13 mouse cellular contexts compared by ENCODE assay signal in genomic region chr11:117437110-117437490, GRCm38 (mm10). TPM values are rescaled to one million over a fixed set of nuclear protein-coding genes. Genes with fewer than 3 reads are reported as not detected.
DNase-seq lines count a peak whose midpoint lies in the region; ATAC-seq lines count a peak whose summit lies in the region.
"Had no signal": no experiment of that assay in that cellular context is flagged by ENCODE, and none has a peak within 500 bp of the region (broad histone marks: within the 10 kb centered on the region; RNA-seq: fewer than 3 reads in every experiment).

No protein-coding gene starts in this region.

- no peaks in the 10 kb centered on the region for H3K36me3 ChIP-seq in neural tube, embryonic 11.5 days (ENCODE audit: control insufficient read depth, insufficient read depth, low read length)
- no peaks in the 10 kb centered on the region for H3K36me3 ChIP-seq in hindbrain, embryonic 11.5 days (ENCODE audit: control insufficient read depth, insufficient read depth, low read length)
- no peaks in the 10 kb centered on the region for H3K36me3 ChIP-seq in midbrain, embryonic 10.5 days
- no peaks in the 10 kb centered on the region for H3K36me3 ChIP-seq in liver, embryonic 12.5 days

- H3K27me3 ChIP-seq in neural tube, embryonic 11.5 days (ENCODE audit: control insufficient read depth, insufficient read depth, low read length), result no peaks in the 10 kb centered on the region
- no peaks in the 10 kb centered on the region for H3K27me3 ChIP-seq in hindbrain, embryonic 11.5 days (ENCODE audit: control insufficient read depth, insufficient read depth, low read length)
- peaks cover 69% of the 10 kb centered on the region for H3K27me3 ChIP-seq in midbrain, embryonic 10.5 days (ENCODE audit: low read depth, poor library complexity, severe bottlenecking)
- H3K27me3 ChIP-seq in liver, embryonic 12.5 days (replicated peaks), result peaks cover 70% of the 10 kb centered on the region

- no peaks in the 10 kb centered on the region for H3K9me3 ChIP-seq in neural tube, embryonic 11.5 days (ENCODE audit: control insufficient read depth, low read length)
- no peaks in the 10 kb centered on the region for H3K9me3 ChIP-seq in hindbrain, embryonic 11.5 days (ENCODE audit: control insufficient read depth, low read length)
- peaks cover 11% of the 10 kb centered on the region; the same call in 1 of the 2 replicates for H3K9me3 ChIP-seq in midbrain, embryonic 10.5 days (replicated peaks)
- 0 out of 2 replicates have a peak, but pooled peaks cover 4% of the 10 kb centered on the region for H3K9me3 ChIP-seq in liver, embryonic 12.5 days (replicated peaks)

- no peak overlapping the region for H3K27ac ChIP-seq in neural tube, embryonic 11.5 days (ENCODE audit: low read depth, low read length)
- H3K27ac ChIP-seq in hindbrain, embryonic 11.5 days (ENCODE audit: low read depth, low read length), result peak overlapping the region; percentile 68
- peak overlapping the region; percentile 78 for H3K27ac ChIP-seq in midbrain, embryonic 10.5 days (replicated peaks)
- H3K27ac ChIP-seq in liver, embryonic 12.5 days, result no peak overlapping the region

- 0 out of 2 replicates have a peak overlapping the region, but pooled peaks have one; percentile 6 for H3K4me2 ChIP-seq in neural tube, embryonic 11.5 days (ENCODE audit: low read depth)
- peak overlapping the region; percentile 19; the same call in 1 of the 2 replicates for H3K4me2 ChIP-seq in hindbrain, embryonic 11.5 days (replicated peaks; ENCODE audit: low read depth, low read length)
- H3K4me2 ChIP-seq in liver, embryonic 12.5 days, result no peak overlapping the region
- H3K4me2 ChIP-seq: heart, embryonic 11.5 days had no signal

- no peak overlapping the region for H3K4me3 ChIP-seq in neural tube, embryonic 11.5 days (ENCODE audit: low read depth, low read length)
- H3K4me3 ChIP-seq in hindbrain, embryonic 11.5 days (ENCODE audit: low read depth, low read length), result no peak overlapping the region
- H3K4me3 ChIP-seq in midbrain, embryonic 10.5 days, result peak overlapping the region; percentile 41
- no peak overlapping the region for H3K4me3 ChIP-seq in liver, embryonic 12.5 days

- 31% methylated on average over 7 of the region's 7 CpGs for whole genome bisulfite sequencing in neural tube, embryonic 11.5 days
- 20% methylated on average over 7 of the region's 7 CpGs for WGBS in hindbrain, embryonic 11.5 days
- 15% methylated on average over 7 of the region's 7 CpGs for WGBS in midbrain, embryonic 10.5 days
- 39% methylated on average over 7 of the region's 7 CpGs for WGBS in liver, embryonic 12.5 days (ENCODE audit: insufficient replicate concordance)

- no peak for DNase-seq in neural tube, embryonic 11.5 days (ENCODE audit: low spot score)
- DNase-seq in neural tube, embryonic 10.5 days (ENCODE audit: extremely low spot score, low spot score), result no peak
- no peak for DNase-seq in hindbrain, embryonic 11.5 days (ENCODE audit: low spot score)
- DNase-seq in midbrain, embryonic 10.5 days (ENCODE audit: low spot score), result no peak
- DNase-seq in retina, embryonic 14.5 days (ENCODE audit: low spot score), result no peak
- no peak for DNase-seq in right cerebral cortex, postnatal 25 days
- DNase-seq in lung, postnatal 4 days, result no peak

- no peak overlapping the region for H3K9ac ChIP-seq in neural tube, embryonic 11.5 days (ENCODE audit: low read length)
- 0 out of 2 replicates have a peak overlapping the region, but pooled peaks have one; percentile 19 for H3K9ac ChIP-seq in hindbrain, embryonic 11.5 days (ENCODE audit: low read depth, low read length)
- H3K9ac ChIP-seq in liver, embryonic 12.5 days, result no peak overlapping the region

- H3K4me1 ChIP-seq in neural tube, embryonic 11.5 days (ENCODE audit: control insufficient read depth, insufficient read depth, low read length), result peaks cover 17% of the 10 kb centered on the region
- H3K4me1 ChIP-seq in hindbrain, embryonic 11.5 days (replicated peaks; ENCODE audit: control insufficient read depth, insufficient read depth, low read length), result peaks cover 20% of the 10 kb centered on the region
- H3K4me1 ChIP-seq in midbrain, embryonic 10.5 days, result peaks cover 65% of the 10 kb centered on the region
- no peaks in the 10 kb centered on the region; the same call in 1 of the 2 replicates for H3K4me1 ChIP-seq in liver, embryonic 12.5 days

- no peak for ATAC-seq in neural tube, embryonic 11.5 days (ENCODE audit: insufficient read depth, low FRiP score, low TSS enrichment)
- ATAC-seq in hindbrain, embryonic 11.5 days (ENCODE audit: low FRiP score), result peak; percentile 11; the same call in 1 of the 2 replicates
- ATAC-seq in liver, embryonic 12.5 days, result no peak
- ATAC-seq: activated CD4-positive, CD25-positive, alpha-beta regulatory T cell, adult 4 months had no signal

RNA-seq across cellular contexts. Expression of gene Gm11733, which starts 47.1 kb away (rescaled TPM):
- polyA plus RNA-seq in neural tube, embryonic 11.5 days (2014; fragmentation: Nextera tagmentation; extraction: Ambion mirVana), result not detected in 2 replicates
- polyA plus RNA-seq in hindbrain, embryonic 11.5 days (2014; fragmentation: Nextera tagmentation; extraction: Ambion mirVana), result not detected in 2 replicates
- polyA plus RNA-seq in midbrain, embryonic 10.5 days (2016; fragmentation: Nextera tagmentation; extraction: Ambion mirVana), result 0.06 TPM in 1 of 2 replicates, not detected in the other
- not detected in 2 replicates for polyA plus RNA-seq in liver, embryonic 12.5 days (2016; fragmentation: Nextera tagmentation; extraction: Ambion mirVana)
- polyA plus RNA-seq: C2C12; lung, embryonic 16.5 days; spleen, adult 2 months had no signal

Comparison
In these comparisons a context has a peak if more than half of its experiments do, and no peak if none do; other contexts are left out.
1. H3K27ac ChIP-seq: peak in hindbrain, embryonic 11.5 days (single experiment) and midbrain, embryonic 10.5 days (single experiment); none in neural tube, embryonic 11.5 days (single experiment) and liver, embryonic 12.5 days (single experiment).